Mouse (Mus musculus) lung, postnatal 0 days (tissue): Measurements from ENCODE around the gene Cyb5r3. TPM values are rescaled to one million over a fixed set of nuclear protein-coding genes. Genes with fewer than 3 reads are reported as not detected.

ENCODE experiments used
- ATAC-seq: fragments of 200-750 bp; cut with Nextera tagmentation; 2 replicates; pipeline ENCODE4 v1.8.0; 2017; ENCODE audit warnings: moderate library complexity
- DNase-seq: peaks from one replicate; pipeline ENCODE4 v3.0.0-alpha.2; 2016; ENCODE audit warnings: low spot score
- H3K27ac ChIP-seq: fragments of 300-500 bp; sonication (generic); 2 replicates; pipeline ENCODE4 v1.5.1; 2014; ENCODE audit warnings: antibody characterized with exemption, mild to moderate bottlenecking, low read length, mixed read lengths
- H3K27me3 ChIP-seq: fragments of 300-500 bp; sonication (generic); replicated peaks from 2 replicates; pipeline ENCODE4 v1.6.1; 2014; ENCODE audit warnings: low read length, mixed read lengths; ENCODE audit not compliant: insufficient read depth
- H3K36me3 ChIP-seq: fragments of 300-500 bp; sonication (generic); 2 replicates; pipeline ENCODE4 v1.6.1; 2014; ENCODE audit warnings: low read length, mixed read lengths; ENCODE audit not compliant: insufficient read depth
- H3K4me1 ChIP-seq: fragments of 300-500 bp; sonication (generic); 2 replicates; pipeline ENCODE4 v1.6.1; 2014; ENCODE audit warnings: antibody characterized with exemption, low read depth, low read length, mixed read lengths; ENCODE audit not compliant: insufficient read depth
- H3K4me2 ChIP-seq: fragments of 300-500 bp; sonication (generic); replicated peaks from 2 replicates; pipeline ENCODE4 v1.6.1; 2014; ENCODE audit warnings: low read depth, mild to moderate bottlenecking, low read length, moderate library complexity, mixed read lengths
- H3K4me3 ChIP-seq: fragments of 300-500 bp; sonication (generic); 2 replicates; pipeline ENCODE4 v1.5.1; 2014; ENCODE audit warnings: low read depth, low read length
- H3K9ac ChIP-seq: fragments of 300-500 bp; sonication (generic); replicated peaks from 2 replicates; pipeline ENCODE4 v1.6.1; 2014; ENCODE audit warnings: low read depth, mild to moderate bottlenecking
- H3K9me3 ChIP-seq: fragments of 300-500 bp; sonication (generic); 2 replicates; pipeline ENCODE4 v1.6.1; 2016; ENCODE audit warnings: low read length, mixed read lengths
- CTCF ChIP-seq: IDR thresholded peaks from 2 replicates; pipeline ENCODE4 v1.5.1; 2016; ENCODE audit warnings: antibody characterized with exemption, mild to moderate bottlenecking
- EP300 ChIP-seq: IDR thresholded peaks from 2 replicates; pipeline ENCODE4 v1.6.1; 2016; ENCODE audit warnings: antibody characterized with exemption, mild to moderate bottlenecking, control low read depth
- WGBS: fragments of 180-500 bp; shearing (Covaris S2); extraction: QIAGEN DNeasy Blood & Tissue Kit; methylation state at CpG from one replicate; pipeline ENCODE4 v1.1.7; 2014; 5-methylcytosine and 5-hydroxymethylcytosine counted together
- polyA plus RNA-seq: library from polyadenylated mRNA; unstranded; fragments of >200 nt; fragmentation: Nextera tagmentation; extraction: Ambion mirVana; gene quantifications from 2 replicates; pipeline ENCODE4 v1.2.1, GENCODE M21; 2015

Cyb5r3 gene
- polyA plus RNA-seq, 1 experiment from 2014 or later: 183 TPM

GRCm38 (mm10) chr15:83209719-83210118 lies 37.3 kb upstream of the Cyb5r3 start:
- DNase-seq (no peak), ATAC-seq (no peak)
- peak overlapping the region; percentile 55 for H3K4me2 ChIP-seq
- H3K9ac ChIP-seq: no peak overlapping the region
- no peaks in the 10 kb centered on the region; the same call in 1 of the 2 replicates for H3K4me1 ChIP-seq
- TF ChIP-seq EP300 (no peak), CTCF (no peak)
- 13% methylated on average over 10 of the region's 10 CpGs for WGBS
- no peaks in the 10 kb centered on the region for H3K36me3 ChIP-seq
- H3K27ac ChIP-seq: no peak overlapping the region
- no peaks in the 10 kb centered on the region for H3K9me3 ChIP-seq
- H3K4me3 ChIP-seq: no peak overlapping the region
- no peaks in the 10 kb centered on the region for H3K27me3 ChIP-seq

- 39% methylated on average over 4 of the region's 4 CpGs for WGBS
- peak overlapping the region; percentile 55 for H3K4me2 ChIP-seq
- no peaks in the 10 kb centered on the region for H3K27me3 ChIP-seq
- no peak overlapping the region for H3K9ac ChIP-seq
- no peak for TF ChIP-seq EP300
- peak; percentile 43 for TF ChIP-seq CTCF
- H3K9me3 ChIP-seq: no peaks in the 10 kb centered on the region
- DNase-seq: peak; percentile 21
- no peak overlapping the region for H3K4me3 ChIP-seq
- H3K4me1 ChIP-seq: no peaks in the 10 kb centered on the region; the same call in 1 of the 2 replicates
- no peak overlapping the region for H3K27ac ChIP-seq
- ATAC-seq: no peak
- no peaks in the 10 kb centered on the region for H3K36me3 ChIP-seq
Observed at GRCm38 (mm10) chr15:83209092-83209695, 36.8 kb upstream of the Cyb5r3 start.

- Histone ChIP-seq H3K4me1 (no peaks in the 10 kb centered on the region; the same call in 1 of the 2 replicates), H3K9me3 (no peaks in the 10 kb centered on the region), H3K9ac (no peak overlapping the region), H3K4me3 (no peak overlapping the region), H3K27me3 (no peaks in the 10 kb centered on the region), H3K27ac (no peak overlapping the region), H3K4me2 (no peak overlapping the region), H3K36me3 (no peaks in the 10 kb centered on the region)
- 36% methylated on average over 7 of the region's 10 CpGs for WGBS
- peak; percentile 81 for DNase-seq
- TF ChIP-seq EP300 (no peak), CTCF (peak; percentile 82)
- ATAC-seq: peak; percentile 57
Observed at GRCm38 (mm10) chr15:83204731-83205451, 32.5 kb upstream of the Cyb5r3 start.

GRCm38 (mm10) chr15:83202412-83202811 lies 30.0 kb upstream of the Cyb5r3 start:
- Histone ChIP-seq H3K4me2 (no peak overlapping the region), H3K4me1 (no peaks in the 10 kb centered on the region), H3K4me3 (no peak overlapping the region), H3K27me3 (no peaks in the 10 kb centered on the region), H3K9ac (no peak overlapping the region), H3K9me3 (no peaks in the 10 kb centered on the region), H3K36me3 (no peaks in the 10 kb centered on the region), H3K27ac (no peak overlapping the region)
- TF ChIP-seq CTCF (no peak), EP300 (no peak)
- 57% methylated on average over 4 of the region's 4 CpGs for WGBS
- no peak for DNase-seq
- ATAC-seq: no peak

- no peaks in the 10 kb centered on the region for H3K36me3 ChIP-seq
- H3K9me3 ChIP-seq: no peaks in the 10 kb centered on the region
- H3K27ac ChIP-seq: no peak overlapping the region
- H3K9ac ChIP-seq: no peak overlapping the region
- ATAC-seq (no peak), DNase-seq (no peak)
- no peaks in the 10 kb centered on the region for H3K4me1 ChIP-seq
- TF ChIP-seq CTCF: no peak
- TF ChIP-seq EP300: no peak
- WGBS: 95% methylated on average over 4 of the region's 4 CpGs
- H3K27me3 ChIP-seq: no peaks in the 10 kb centered on the region
- no peak overlapping the region for H3K4me3 ChIP-seq
- no peak overlapping the region for H3K4me2 ChIP-seq
Observed at GRCm38 (mm10) chr15:83193413-83193812, 21.0 kb upstream of the Cyb5r3 start.

- Histone ChIP-seq H3K4me2 (no peak overlapping the region), H3K36me3 (no peaks in the 10 kb centered on the region), H3K9ac (no peak overlapping the region), H3K4me1 (no peaks in the 10 kb centered on the region), H3K9me3 (no peaks in the 10 kb centered on the region), H3K27ac (no peak overlapping the region), H3K4me3 (no peak overlapping the region), H3K27me3 (no peaks in the 10 kb centered on the region)
- TF ChIP-seq CTCF (no peak), EP300 (no peak)
- ATAC-seq (no peak), DNase-seq (peak; percentile 31)
- 65% methylated on average over 5 of the region's 5 CpGs for WGBS
Observed at GRCm38 (mm10) chr15:83182351-83182750, 10.0 kb upstream of the Cyb5r3 start.
